Comparison of ENCODE assay signal across 15 mouse cellular contexts in the genomic region with DNA sequence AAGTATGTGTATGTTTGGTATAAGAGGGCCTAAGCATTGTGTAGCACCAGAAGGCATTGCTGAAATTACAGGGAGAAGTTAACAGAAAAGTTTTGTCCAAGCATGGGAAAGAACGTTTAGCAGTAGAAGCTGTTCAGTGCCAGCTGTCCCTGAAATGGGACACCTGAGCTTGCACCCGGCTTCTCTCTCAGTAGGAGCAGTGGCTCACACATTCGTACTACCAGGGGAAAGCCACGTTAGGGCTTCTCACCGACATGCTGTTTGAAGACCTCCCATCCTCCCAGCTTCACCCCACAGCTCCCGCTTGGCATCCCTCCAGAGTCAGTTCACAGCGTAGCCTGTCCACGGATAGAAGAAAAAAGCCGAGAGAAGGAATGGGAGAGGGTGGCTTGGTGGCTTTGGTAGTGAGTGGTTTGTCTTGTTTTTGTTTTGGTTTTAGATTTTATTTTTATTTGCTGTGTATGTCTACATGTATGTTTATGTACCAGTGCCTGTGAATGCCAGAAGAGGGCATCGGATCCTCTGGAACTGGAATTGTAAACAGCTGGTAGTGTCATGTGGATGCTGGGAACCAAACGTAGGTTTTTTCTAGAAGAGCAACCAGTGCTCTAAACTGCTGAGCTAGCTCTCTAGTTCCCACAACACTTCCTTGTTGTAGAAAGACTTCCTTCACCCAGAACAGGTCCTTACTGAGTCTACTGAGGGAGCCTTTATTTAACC. TPM values are rescaled to one million over a fixed set of nuclear protein-coding genes. Genes with fewer than 3 reads are reported as not detected.
A peak's percentile ranks its signal among the peaks of the same experiment; 100 is the strongest.
DNase-seq lines count a peak whose midpoint lies in the region; ATAC-seq and TF ChIP-seq lines count a peak whose summit lies in the region.
"Had no signal": no experiment of that assay in that cellular context is flagged by ENCODE, and none has a peak within 500 bp of the region (broad histone marks: within the 10 kb centered on the region; RNA-seq: fewer than 3 reads in every experiment).

No protein-coding gene starts in this region.

- no peak for TF ChIP-seq CTCF in liver, adult 2 months (IDR thresholded peaks at IDR 0.05; ENCODE audit: low read depth, low read length)
- peak; percentile 32 for TF ChIP-seq CTCF in intestine, postnatal 0 days (IDR thresholded peaks at IDR 0.05; ENCODE audit: low read depth)

- no peak for TF ChIP-seq POLR2A in liver, adult 2 months (IDR thresholded peaks at IDR 0.05; ENCODE audit: extremely low read depth, insufficient read depth, low read length)

- 0 out of 2 replicates have a peak overlapping the region, but pooled peaks have one; percentile 4 for H3K27ac ChIP-seq in intestine, embryonic 16.5 days (ENCODE audit: low read length)
- H3K27ac ChIP-seq in intestine, embryonic 15.5 days, result no peak overlapping the region
- 0 out of 2 replicates have a peak overlapping the region, but pooled peaks have one; percentile 1 for H3K27ac ChIP-seq in liver, adult 2 months (replicated peaks; ENCODE audit: insufficient read depth, low read depth, low read length)
- no peak overlapping the region for H3K27ac ChIP-seq in liver, embryonic 11.5 days (ENCODE audit: low read depth, low read length)
- H3K27ac ChIP-seq in intestine, postnatal 0 days (ENCODE audit: low read depth, low read length), result peak overlapping the region; percentile 15
- H3K27ac ChIP-seq in hindbrain, embryonic 12.5 days, result no peak overlapping the region
- H3K27ac ChIP-seq: heart, embryonic 10.5 days had no signal

- H3K4me1 ChIP-seq in intestine, embryonic 16.5 days (ENCODE audit: control insufficient read depth, insufficient read depth, low read length), result peaks cover 10% of the 10 kb centered on the region; the same call in 1 of the 2 replicates
- peaks cover 10% of the 10 kb centered on the region; the same call in 1 of the 2 replicates for H3K4me1 ChIP-seq in intestine, embryonic 15.5 days (replicated peaks)
- H3K4me1 ChIP-seq in liver, adult 2 months (ENCODE audit: control insufficient read depth, insufficient read depth, low read length), result peaks cover 13% of the 10 kb centered on the region
- peaks cover 7% of the 10 kb centered on the region for H3K4me1 ChIP-seq in liver, embryonic 11.5 days (replicated peaks; ENCODE audit: control insufficient read depth, insufficient read depth, low read length)
- peaks cover 3% of the 10 kb centered on the region; the same call in 1 of the 2 replicates for H3K4me1 ChIP-seq in intestine, postnatal 0 days (replicated peaks; ENCODE audit: control insufficient read depth, insufficient read depth, low read length)
- no peaks in the 10 kb centered on the region for H3K4me1 ChIP-seq in hindbrain, embryonic 12.5 days

- H3K27me3 ChIP-seq in intestine, embryonic 16.5 days (replicated peaks; ENCODE audit: control insufficient read depth, insufficient read depth, low read length), result no peaks in the 10 kb centered on the region
- H3K27me3 ChIP-seq in intestine, embryonic 15.5 days (replicated peaks), result no peaks in the 10 kb centered on the region
- no peaks in the 10 kb centered on the region for H3K27me3 ChIP-seq in liver, adult 2 months (ENCODE audit: control insufficient read depth, insufficient read depth, low read length)
- no peaks in the 10 kb centered on the region for H3K27me3 ChIP-seq in liver, embryonic 11.5 days (replicated peaks; ENCODE audit: control insufficient read depth, insufficient read depth, low read length)
- H3K27me3 ChIP-seq in intestine, postnatal 0 days (replicated peaks; ENCODE audit: control insufficient read depth, insufficient read depth, low read length), result no peaks in the 10 kb centered on the region
- no peaks in the 10 kb centered on the region for H3K27me3 ChIP-seq in hindbrain, embryonic 12.5 days

- no peak overlapping the region for H3K4me2 ChIP-seq in intestine, embryonic 16.5 days (ENCODE audit: low read depth, low read length)
- no peak overlapping the region for H3K4me2 ChIP-seq in intestine, embryonic 15.5 days (replicated peaks)
- H3K4me2 ChIP-seq in liver, embryonic 11.5 days, result no peak overlapping the region
- H3K4me2 ChIP-seq in intestine, postnatal 0 days (replicated peaks; ENCODE audit: low read depth), result no peak overlapping the region
- H3K4me2 ChIP-seq in hindbrain, embryonic 12.5 days (replicated peaks), result no peak overlapping the region

- 64% methylated on average over 11 of the region's 11 CpGs for WGBS in intestine, embryonic 16.5 days
- WGBS in intestine, embryonic 15.5 days, result 60% methylated on average over 11 of the region's 11 CpGs
- WGBS in liver, adult 2 months, result 68% methylated on average over 11 of the region's 11 CpGs
- WGBS in liver, embryonic 11.5 days, result 85% methylated on average over 11 of the region's 11 CpGs
- 65% methylated on average over 11 of the region's 11 CpGs for WGBS in intestine, postnatal 0 days
- 74% methylated on average over 11 of the region's 11 CpGs for WGBS in hindbrain, embryonic 12.5 days

- H3K9me3 ChIP-seq in intestine, embryonic 16.5 days (ENCODE audit: control insufficient read depth, low read length), result no peaks in the 10 kb centered on the region
- no peaks in the 10 kb centered on the region for H3K9me3 ChIP-seq in intestine, embryonic 15.5 days
- H3K9me3 ChIP-seq in liver, embryonic 11.5 days (ENCODE audit: control insufficient read depth, low read length), result no peaks in the 10 kb centered on the region
- no peaks in the 10 kb centered on the region for H3K9me3 ChIP-seq in intestine, postnatal 0 days (ENCODE audit: control insufficient read depth)
- no peaks in the 10 kb centered on the region for H3K9me3 ChIP-seq in hindbrain, embryonic 12.5 days (replicated peaks)
- H3K9me3 ChIP-seq: G1E; heart, embryonic 10.5 days had no signal

- ATAC-seq in intestine, embryonic 16.5 days, result no peak
- no peak for ATAC-seq in intestine, embryonic 15.5 days
- ATAC-seq in liver, embryonic 11.5 days (replicated peaks; ENCODE audit: low FRiP score), result no peak
- ATAC-seq in intestine, postnatal 0 days, result no peak
- ATAC-seq in hindbrain, embryonic 12.5 days (ENCODE audit: low FRiP score), result no peak

- H3K36me3 ChIP-seq in intestine, embryonic 16.5 days (ENCODE audit: control insufficient read depth, insufficient read depth, low read length), result 0 out of 2 replicates have a peak, but pooled peaks cover 5% of the 10 kb centered on the region
- no peaks in the 10 kb centered on the region for H3K36me3 ChIP-seq in intestine, embryonic 15.5 days
- H3K36me3 ChIP-seq in liver, adult 2 months (ENCODE audit: control insufficient read depth, insufficient read depth, low read length), result peaks cover 8% of the 10 kb centered on the region
- no peaks in the 10 kb centered on the region for H3K36me3 ChIP-seq in liver, embryonic 11.5 days (ENCODE audit: control insufficient read depth, insufficient read depth, low read length)
- H3K36me3 ChIP-seq in intestine, postnatal 0 days (ENCODE audit: control insufficient read depth, insufficient read depth), result peaks cover 14% of the 10 kb centered on the region; the same call in 1 of the 2 replicates
- H3K36me3 ChIP-seq in hindbrain, embryonic 12.5 days, result peaks cover 6% of the 10 kb centered on the region; the same call in 1 of the 2 replicates

- H3K79me2 ChIP-seq in liver, adult 2 months (ENCODE audit: control insufficient read depth, insufficient read depth, low read length), result peaks cover 19% of the 10 kb centered on the region; the same call in 1 of the 2 replicates

- H3K9ac ChIP-seq in intestine, embryonic 16.5 days (ENCODE audit: low read depth, low read length), result no peak overlapping the region
- no peak overlapping the region for H3K9ac ChIP-seq in intestine, embryonic 15.5 days
- no peak overlapping the region for H3K9ac ChIP-seq in liver, adult 2 months (ENCODE audit: low read depth, low read length)
- H3K9ac ChIP-seq in liver, embryonic 11.5 days (ENCODE audit: low read depth, low read length), result no peak overlapping the region
- H3K9ac ChIP-seq in intestine, postnatal 0 days (ENCODE audit: low read depth, low read length), result no peak overlapping the region
- H3K9ac ChIP-seq in hindbrain, embryonic 12.5 days, result no peak overlapping the region

- no peak overlapping the region for H3K4me3 ChIP-seq in intestine, embryonic 16.5 days (ENCODE audit: low read length)
- no peak overlapping the region for H3K4me3 ChIP-seq in intestine, embryonic 15.5 days (replicated peaks)
- H3K4me3 ChIP-seq in liver, adult 2 months (ENCODE audit: insufficient read depth, low read depth, low read length), result no peak overlapping the region
- H3K4me3 ChIP-seq in liver, embryonic 11.5 days (ENCODE audit: low read depth, low read length), result no peak overlapping the region
- no peak overlapping the region for H3K4me3 ChIP-seq in intestine, postnatal 0 days (ENCODE audit: low read depth, low read length)
- H3K4me3 ChIP-seq in hindbrain, embryonic 12.5 days, result no peak overlapping the region
- H3K4me3 ChIP-seq: heart, embryonic 10.5 days had no signal

- DNase-seq in adrenal gland, adult 2 months, result peak; percentile 6
- DNase-seq in adrenal gland, postnatal 4 days (ENCODE audit: low spot score in 2 of 2), result no peak
- peak; percentile 70 for DNase-seq in liver, adult 2 months (ENCODE audit: extremely low read depth, low read depth, low spot score)
- no peak for DNase-seq in liver, embryonic 11.5 days (ENCODE audit: low spot score)
- DNase-seq: cerebellum, adult 9-11 months; lung, postnatal 4 days; midbrain, embryonic 14.5 days had no signal

RNA-seq across cellular contexts. Expression of a gene that starts 15.6 kb away (rescaled TPM):
- total RNA-seq in adrenal gland, adult 2 months (2021), result 10 to 100 TPM; 13.7 to 16.2 TPM
- 35.3 and 38.3 TPM in 2 replicates for polyA plus RNA-seq in adrenal gland, adult 2 months (2012; rRNA removed)
- total RNA-seq in adrenal gland, postnatal 4 days (2021), result 10 to 100 TPM; 19.0 to 19.9 TPM
- 34.0 and 37.2 TPM in 2 replicates for polyA plus RNA-seq in intestine, embryonic 16.5 days (2015; fragmentation: Nextera tagmentation; extraction: Ambion mirVana)
- 32.3 and 32.4 TPM in 2 replicates for polyA plus RNA-seq in intestine, embryonic 15.5 days (2015; fragmentation: Nextera tagmentation; extraction: Ambion mirVana)
- total RNA-seq in liver, adult 2 months (2014; rRNA removed), result 23.4 and 23.6 TPM in 2 replicates
- polyA plus RNA-seq in liver, adult 2 months (2012; rRNA removed), result 18.5 and 22.9 TPM in 2 replicates
- 13.2 and 13.6 TPM in 2 replicates for polyA plus RNA-seq in liver, embryonic 11.5 days (2014; fragmentation: Nextera tagmentation; extraction: Ambion mirVana)
- 37.2 and 40.8 TPM in 2 replicates for polyA plus RNA-seq in intestine, postnatal 0 days (2015; fragmentation: Nextera tagmentation; extraction: Ambion mirVana)
- 28.5 and 29.2 TPM in 2 replicates for polyA plus RNA-seq in hindbrain, embryonic 12.5 days (2016; fragmentation: Nextera tagmentation; extraction: Ambion mirVana)

RNA-seq across cellular contexts. Expression of a gene that starts 15.9 kb away (rescaled TPM):
- 1 to 10 TPM; 3.5 to 4.1 TPM for total RNA-seq in adrenal gland, adult 2 months (2021)
- polyA plus RNA-seq in adrenal gland, adult 2 months (2012; rRNA removed), result 11.6 and 14.6 TPM in 2 replicates
- total RNA-seq in adrenal gland, postnatal 4 days (2021), result 1 to 10 TPM; 6.3 to 6.6 TPM
- polyA plus RNA-seq in intestine, embryonic 16.5 days (2015; fragmentation: Nextera tagmentation; extraction: Ambion mirVana), result 5.9 and 7.3 TPM in 2 replicates
- 3.1 and 4.5 TPM in 2 replicates for polyA plus RNA-seq in intestine, embryonic 15.5 days (2015; fragmentation: Nextera tagmentation; extraction: Ambion mirVana)
- total RNA-seq in liver, adult 2 months (2014; rRNA removed), result 1.4 and 1.7 TPM in 2 replicates
- polyA plus RNA-seq in liver, adult 2 months (2012; rRNA removed), result 2.3 and 2.5 TPM in 2 replicates
- 2.0 and 2.4 TPM in 2 replicates for polyA plus RNA-seq in liver, embryonic 11.5 days (2014; fragmentation: Nextera tagmentation; extraction: Ambion mirVana)
- polyA plus RNA-seq in intestine, postnatal 0 days (2015; fragmentation: Nextera tagmentation; extraction: Ambion mirVana), result 10.3 and 14.7 TPM in 2 replicates
- 3.1 and 3.6 TPM in 2 replicates for polyA plus RNA-seq in hindbrain, embryonic 12.5 days (2016; fragmentation: Nextera tagmentation; extraction: Ambion mirVana)

RNA-seq across cellular contexts. Expression of a gene that starts 34.1 kb away (rescaled TPM):
- total RNA-seq in adrenal gland, adult 2 months (2021), result under 1 TPM in 1 of 2 experiments, not detected in 1; 0.45 TPM
- 0.13 and 0.17 TPM in 2 replicates for polyA plus RNA-seq in adrenal gland, adult 2 months (2012; rRNA removed)
- under 1 TPM; 0.11 to 0.23 TPM for total RNA-seq in adrenal gland, postnatal 4 days (2021)
- 0.07 and 0.12 TPM in 2 replicates for polyA plus RNA-seq in intestine, embryonic 16.5 days (2015; fragmentation: Nextera tagmentation; extraction: Ambion mirVana)
- polyA plus RNA-seq in intestine, embryonic 15.5 days (2015; fragmentation: Nextera tagmentation; extraction: Ambion mirVana), result 0.20 and 0.26 TPM in 2 replicates
- 0.47 TPM in 1 of 2 replicates, not detected in the other for total RNA-seq in liver, adult 2 months (2014; rRNA removed)
- not detected in 2 replicates for polyA plus RNA-seq in liver, adult 2 months (2012; rRNA removed)
- 0.32 and 0.33 TPM in 2 replicates for polyA plus RNA-seq in liver, embryonic 11.5 days (2014; fragmentation: Nextera tagmentation; extraction: Ambion mirVana)
- polyA plus RNA-seq in intestine, postnatal 0 days (2015; fragmentation: Nextera tagmentation; extraction: Ambion mirVana), result 0.08 and 0.20 TPM in 2 replicates
- polyA plus RNA-seq in hindbrain, embryonic 12.5 days (2016; fragmentation: Nextera tagmentation; extraction: Ambion mirVana), result not detected in 2 replicates
- polyA plus RNA-seq: embryonic facial prominence, embryonic 11.5 days; neural tube, embryonic 11.5 days had no signal

RNA-seq across cellular contexts. Expression of a gene that starts 42.0 kb away (rescaled TPM):
- 10 to 100 TPM; 47.0 to 52.5 TPM for total RNA-seq in adrenal gland, adult 2 months (2021)
- polyA plus RNA-seq in adrenal gland, adult 2 months (2012; rRNA removed), result 36.4 and 39.8 TPM in 2 replicates
- total RNA-seq in adrenal gland, postnatal 4 days (2021), result 10 to 100 TPM; 70.4 to 71.6 TPM
- 40.4 and 41.8 TPM in 2 replicates for polyA plus RNA-seq in intestine, embryonic 16.5 days (2015; fragmentation: Nextera tagmentation; extraction: Ambion mirVana)
- 43.8 and 47.1 TPM in 2 replicates for polyA plus RNA-seq in intestine, embryonic 15.5 days (2015; fragmentation: Nextera tagmentation; extraction: Ambion mirVana)
- total RNA-seq in liver, adult 2 months (2014; rRNA removed), result 4.3 and 4.6 TPM in 2 replicates
- 10.0 and 12.2 TPM in 2 replicates for polyA plus RNA-seq in liver, adult 2 months (2012; rRNA removed)
- polyA plus RNA-seq in liver, embryonic 11.5 days (2014; fragmentation: Nextera tagmentation; extraction: Ambion mirVana), result 76.0 and 76.7 TPM in 2 replicates
- polyA plus RNA-seq in intestine, postnatal 0 days (2015; fragmentation: Nextera tagmentation; extraction: Ambion mirVana), result 15.7 and 16.5 TPM in 2 replicates
- polyA plus RNA-seq in hindbrain, embryonic 12.5 days (2016; fragmentation: Nextera tagmentation; extraction: Ambion mirVana), result 72.0 and 77.6 TPM in 2 replicates

RNA-seq across cellular contexts. Expression of a gene that starts 42.0 kb away (rescaled TPM):
- 10 to 100 TPM; 10.3 to 13.1 TPM for total RNA-seq in adrenal gland, adult 2 months (2021)
- 9.3 and 11.3 TPM in 2 replicates for polyA plus RNA-seq in adrenal gland, adult 2 months (2012; rRNA removed)
- total RNA-seq in adrenal gland, postnatal 4 days (2021), result 10 to 100 TPM; 13.8 to 18.6 TPM
- 3.0 TPM in 2 replicates for polyA plus RNA-seq in intestine, embryonic 16.5 days (2015; fragmentation: Nextera tagmentation; extraction: Ambion mirVana)
- 3.7 and 3.8 TPM in 2 replicates for polyA plus RNA-seq in intestine, embryonic 15.5 days (2015; fragmentation: Nextera tagmentation; extraction: Ambion mirVana)
- total RNA-seq in liver, adult 2 months (2014; rRNA removed), result 4.0 and 4.5 TPM in 2 replicates
- 6.5 and 9.3 TPM in 2 replicates for polyA plus RNA-seq in liver, adult 2 months (2012; rRNA removed)
- polyA plus RNA-seq in liver, embryonic 11.5 days (2014; fragmentation: Nextera tagmentation; extraction: Ambion mirVana), result 2.2 and 2.3 TPM in 2 replicates
- polyA plus RNA-seq in intestine, postnatal 0 days (2015; fragmentation: Nextera tagmentation; extraction: Ambion mirVana), result 1.1 and 1.7 TPM in 2 replicates
- 9.6 and 10.4 TPM in 2 replicates for polyA plus RNA-seq in hindbrain, embryonic 12.5 days (2016; fragmentation: Nextera tagmentation; extraction: Ambion mirVana)

Comparison
In these comparisons a context has a peak if more than half of its experiments do, and no peak if none do; other contexts are left out.
1. DNase-seq: peak in adrenal gland, adult 2 months (single experiment) and liver, adult 2 months (single experiment); none in adrenal gland, postnatal 4 days (0 of 2) and liver, embryonic 11.5 days (single experiment).
2. H3K27ac ChIP-seq: peak in intestine, embryonic 16.5 days (single experiment), liver, adult 2 months (single experiment) and intestine, postnatal 0 days (single experiment); none in intestine, embryonic 15.5 days (single experiment), liver, embryonic 11.5 days (single experiment) and hindbrain, embryonic 12.5 days (single experiment).